Mouse (Mus musculus) lung, postnatal 14 days (tissue): ENCODE measurements at regions not wholly inside any gene's neighbourhood (a gene's known extent, or its start where the extent isn't known, plus 50 kb on each side); places are given as distances from the start of the nearest gene placed in this dataset.
A peak's percentile ranks its signal among the peaks of the same experiment; 100 is the strongest.
"Not testable (repeated sequence)": the region's sequence is repeated elsewhere in the genome, so short reads cannot be mapped to it uniquely, and the experiment has no call there.

Experiments
- DNase-seq: peaks from one replicate; pipeline ENCODE4 v3.0.0; 2021

GRCm38 (mm10) chr3:41504867-41505266 is 50.7 kb upstream of the Jade1 start:
- no peak for DNase-seq

GRCm38 (mm10) chr3:41502161-41502560 is 53.4 kb upstream of the Jade1 start:
- no peak for DNase-seq

- not testable (repeated sequence) for DNase-seq
Measured at GRCm38 (mm10) chr3:41501639-41502038, 53.9 kb upstream of the Jade1 start.

- DNase-seq: no peak
Measured at GRCm38 (mm10) chr3:41501124-41501523, 54.4 kb upstream of the Jade1 start.

GRCm38 (mm10) chr3:41499680-41500079 is 55.9 kb upstream of the Jade1 start:
- no peak for DNase-seq

- peak; percentile 23 for DNase-seq
Measured at GRCm38 (mm10) chr3:41498791-41499190, 56.7 kb upstream of the Jade1 start.

GRCm38 (mm10) chr3:41497771-41498170 is 57.8 kb upstream of the Jade1 start:
- no peak for DNase-seq

GRCm38 (mm10) chr3:41496931-41497710 is 58.4 kb upstream of the Jade1 start:
- no peak for DNase-seq

- DNase-seq: no peak
Measured at GRCm38 (mm10) chr3:41495893-41496292, 59.6 kb upstream of the Jade1 start.

- no peak for DNase-seq
Measured at GRCm38 (mm10) chr3:41495097-41495496, 60.4 kb upstream of the Jade1 start.

GRCm38 (mm10) chr3:41493472-41493871 is 62.1 kb upstream of the Jade1 start:
- DNase-seq: no peak

GRCm38 (mm10) chr3:41492727-41493392 is 62.7 kb upstream of the Jade1 start:
- no peak for DNase-seq

GRCm38 (mm10) chr3:41492031-41492726 is 63.4 kb upstream of the Jade1 start:
- no peak for DNase-seq

- peak; percentile 14 for DNase-seq
Measured at GRCm38 (mm10) chr3:41491185-41491584, 64.3 kb upstream of the Jade1 start.

GRCm38 (mm10) chr3:41489998-41490397 is 65.5 kb upstream of the Jade1 start:
- no peak for DNase-seq

- peak; percentile 41 for DNase-seq
Measured at GRCm38 (mm10) chr3:41489571-41489970, 66.0 kb upstream of the Jade1 start.

- no peak for DNase-seq
Measured at GRCm38 (mm10) chr3:41488229-41488774, 67.2 kb upstream of the Jade1 start.

GRCm38 (mm10) chr3:41484920-41485319 is 70.6 kb upstream of the Jade1 start:
- DNase-seq: no peak

GRCm38 (mm10) chr3:41483582-41483981 is 71.9 kb upstream of the Jade1 start:
- no peak for DNase-seq

GRCm38 (mm10) chr3:41482881-41483494 is 72.5 kb upstream of the Jade1 start:
- DNase-seq: no peak

GRCm38 (mm10) chr3:41480186-41480585 is 75.3 kb upstream of the Jade1 start:
- no peak for DNase-seq

GRCm38 (mm10) chr3:41478971-41479370 is 76.6 kb upstream of the Jade1 start:
- no peak for DNase-seq

- DNase-seq: no peak
Measured at GRCm38 (mm10) chr3:41476516-41476915, 79.0 kb upstream of the Jade1 start.
